31 mouse cellular contexts compared by ENCODE assay signal in genomic region chr15:18809148-18809827, GRCm38 (mm10). TPM values are rescaled to one million over a fixed set of nuclear protein-coding genes. Genes with fewer than 3 reads are reported as not detected.
A peak's percentile ranks its signal among the peaks of the same experiment; 100 is the strongest.
DNase-seq lines count a peak whose midpoint lies in the region; ATAC-seq and TF ChIP-seq lines count a peak whose summit lies in the region.
"Had no signal": no experiment of that assay in that cellular context is flagged by ENCODE, and none has a peak within 500 bp of the region (broad histone marks: within the 10 kb centered on the region; RNA-seq: fewer than 3 reads in every experiment).

No protein-coding gene starts in this region.

- intact Hi-C loops in left cerebral cortex, postnatal 10 days (cut with DNase I), result no loop called here
- intact Hi-C loops in left cerebral cortex, postnatal 36 days (cut with DNase I), result no loop called here

- no peaks in the 10 kb centered on the region for H3K27me3 ChIP-seq in kidney, postnatal 0 days (ENCODE audit: insufficient read depth, low read length)
- no peaks in the 10 kb centered on the region for H3K27me3 ChIP-seq in hindbrain, embryonic 14.5 days (ENCODE audit: control insufficient read depth, insufficient read depth, low read length)
- H3K27me3 ChIP-seq: CH12.LX; embryonic facial prominence, embryonic 12.5 days; heart, embryonic 13.5 days; limb, embryonic 13.5 days; liver, embryonic 12.5 days; megakaryocyte, embryonic 14.5 days; midbrain, embryonic 12.5 days had no signal

- H3K36me3 ChIP-seq in kidney, postnatal 0 days (ENCODE audit: insufficient read depth, low read length), result no peaks in the 10 kb centered on the region
- H3K36me3 ChIP-seq in hindbrain, embryonic 14.5 days (replicated peaks; ENCODE audit: control insufficient read depth, insufficient read depth), result no peaks in the 10 kb centered on the region
- H3K36me3 ChIP-seq: embryonic facial prominence, embryonic 12.5 days; forebrain, embryonic 10.5 days; heart, embryonic 13.5 days; limb, embryonic 13.5 days; liver, embryonic 12.5 days; midbrain, embryonic 12.5 days had no signal

- DNase-seq in embryo, embryonic 10 days (ENCODE audit: low spot score), result peak; percentile 5
- no peak for DNase-seq in embryo, embryonic 9.5 days (ENCODE audit: extremely low spot score)
- peak; percentile 28 for DNase-seq in kidney, postnatal 0 days (ENCODE audit: low spot score)
- no peak for DNase-seq in kidney, adult 18-20 months
- DNase-seq in hindbrain, embryonic 14.5 days (ENCODE audit: low spot score), result no peak
- DNase-seq in heart, postnatal 4 days, result no peak
- no peak for DNase-seq in left cerebral cortex, postnatal 10 days (ENCODE audit: extremely low spot score in 1 of 2, low spot score in 2 of 2)
- no peak for DNase-seq in left cerebral cortex, postnatal 36 days (ENCODE audit: low spot score in 2 of 2)
- DNase-seq: adrenal gland, postnatal 10 days; cerebellum, adult 11-12 months; cerebellum, adult 9-11 months; heart, adult 2 months; heart, postnatal 10 days; kidney, adult 9 months; kidney, postnatal 14 days; layer of hippocampus, adult 9-11 months; liver, postnatal 0 days; lung, postnatal 36 days; thymus, adult 2 months; thymus, postnatal 36 days had no signal

- no peak overlapping the region for H3K9ac ChIP-seq in kidney, postnatal 0 days (ENCODE audit: low read depth, low read length)
- no peak overlapping the region for H3K9ac ChIP-seq in hindbrain, embryonic 14.5 days
- H3K9ac ChIP-seq: embryonic facial prominence, embryonic 12.5 days; heart, embryonic 13.5 days; limb, embryonic 13.5 days; liver, embryonic 12.5 days; liver, postnatal 0 days; midbrain, embryonic 12.5 days had no signal

- H3K27ac ChIP-seq in kidney, postnatal 0 days, result no peak overlapping the region
- no peak overlapping the region for H3K27ac ChIP-seq in hindbrain, embryonic 14.5 days
- H3K27ac ChIP-seq: embryonic facial prominence, embryonic 12.5 days; forebrain, embryonic 10.5 days; heart, adult 2 months; heart, embryonic 13.5 days; limb, embryonic 13.5 days; liver, embryonic 12.5 days; midbrain, embryonic 12.5 days had no signal

- H3K4me2 ChIP-seq in kidney, postnatal 0 days (ENCODE audit: low read length), result no peak overlapping the region
- H3K4me2 ChIP-seq in hindbrain, embryonic 14.5 days (replicated peaks), result no peak overlapping the region
- H3K4me2 ChIP-seq: embryonic facial prominence, embryonic 12.5 days; heart, embryonic 13.5 days; limb, embryonic 13.5 days; liver, embryonic 12.5 days; midbrain, embryonic 12.5 days had no signal

- TF ChIP-seq CTCF in kidney, postnatal 0 days (IDR thresholded peaks at IDR 0.05; ENCODE audit: low read depth), result no peak

- WGBS in kidney, postnatal 0 days, result 40% methylated on average over 4 of the region's 4 CpGs
- WGBS in hindbrain, embryonic 14.5 days, result 40% methylated on average over 4 of the region's 4 CpGs

- ATAC-seq in kidney, postnatal 0 days (replicated peaks; ENCODE audit: low FRiP score, low read depth), result no peak
- ATAC-seq in hindbrain, embryonic 14.5 days (ENCODE audit: low FRiP score), result peak; percentile 74; the same call in 1 of the 2 replicates
- ATAC-seq: forebrain, embryonic 16.5 days; intestine, embryonic 16.5 days; liver, embryonic 12.5 days; liver, postnatal 0 days had no signal

- no peaks in the 10 kb centered on the region for H3K4me1 ChIP-seq in kidney, postnatal 0 days (replicated peaks; ENCODE audit: insufficient read depth, low read length)
- no peaks in the 10 kb centered on the region for H3K4me1 ChIP-seq in hindbrain, embryonic 14.5 days (replicated peaks; ENCODE audit: control insufficient read depth, insufficient read depth, low read length)
- H3K4me1 ChIP-seq: embryonic facial prominence, embryonic 12.5 days; forebrain, embryonic 10.5 days; heart, embryonic 13.5 days; limb, embryonic 13.5 days; liver, embryonic 12.5 days; megakaryocyte, embryonic 14.5 days; midbrain, embryonic 12.5 days had no signal

- H3K4me3 ChIP-seq in kidney, postnatal 0 days (replicated peaks; ENCODE audit: low read depth, low read length), result no peak overlapping the region
- H3K4me3 ChIP-seq in hindbrain, embryonic 14.5 days (replicated peaks; ENCODE audit: low read length), result no peak overlapping the region
- H3K4me3 ChIP-seq: embryonic facial prominence, embryonic 12.5 days; forebrain, embryonic 10.5 days; heart, adult 2 months; heart, embryonic 13.5 days; limb, embryonic 13.5 days; liver, embryonic 12.5 days; megakaryocyte, embryonic 14.5 days; midbrain, embryonic 12.5 days had no signal

- H3K9me3 ChIP-seq in kidney, postnatal 0 days (replicated peaks; ENCODE audit: low read length), result no peaks in the 10 kb centered on the region
- H3K9me3 ChIP-seq in hindbrain, embryonic 14.5 days (ENCODE audit: control insufficient read depth, low read length), result no peaks in the 10 kb centered on the region
- H3K9me3 ChIP-seq: embryonic facial prominence, embryonic 12.5 days; forebrain, embryonic 10.5 days; heart, embryonic 13.5 days; limb, embryonic 13.5 days; liver, embryonic 12.5 days; megakaryocyte, embryonic 14.5 days; midbrain, embryonic 12.5 days had no signal

RNA-seq across cellular contexts. Expression of gene Cdh10, which starts 9.5 kb away (rescaled TPM):
- polyA plus RNA-seq in kidney, postnatal 0 days (2015; fragmentation: Nextera tagmentation; extraction: Ambion mirVana), result 0.22 and 0.34 TPM in 2 replicates
- 31.2 and 35.2 TPM in 2 replicates for polyA plus RNA-seq in hindbrain, embryonic 14.5 days (2014; fragmentation: Nextera tagmentation; extraction: Ambion mirVana)
- under 1 TPM; 0.24 to 0.32 TPM for total RNA-seq in heart, postnatal 4 days (2021)
- total RNA-seq in left cerebral cortex, postnatal 10 days (2021), result 10 to 100 TPM; 57.4 to 67.1 TPM
- total RNA-seq in left cerebral cortex, postnatal 36 days (2021), result 10 to 100 TPM; 59.7 to 65.0 TPM
- total RNA-seq: CH12.LX; gastrocnemius, adult 8-10 months; heart, adult 2 months had no signal
- polyA plus RNA-seq: liver, postnatal 0 days; thymus, adult 2 months had no signal

Comparison
In these comparisons a context has a peak if more than half of its experiments do, and no peak if none do; other contexts are left out.
1. DNase-seq: peak in embryo, embryonic 10 days (single experiment) and kidney, postnatal 0 days (single experiment); none in embryo, embryonic 9.5 days (single experiment), kidney, adult 18-20 months (single experiment), hindbrain, embryonic 14.5 days (single experiment), heart, postnatal 4 days (single experiment), left cerebral cortex, postnatal 10 days (0 of 2) and left cerebral cortex, postnatal 36 days (0 of 2).
2. RNA of gene Cdh10, which starts 9.5 kb away (total RNA-seq): 57.4 to 67.1 TPM in left cerebral cortex, postnatal 10 days and 59.7 to 65.0 TPM in left cerebral cortex, postnatal 36 days; 0.24 to 0.32 TPM in heart, postnatal 4 days; every median in the first group is over 10 times any median in the second.